Mouse (Mus musculus): ENCODE results near the gene Reps1. TPM values are rescaled to one million over a fixed set of nuclear protein-coding genes. Genes with fewer than 3 reads are reported as not detected.
"Not testable (repeated sequence)": the region's sequence is repeated elsewhere in the genome, so short reads cannot be mapped to it uniquely, and the experiment has no call there.

Gene Reps1
- total RNA-seq, 1 experiment from 2014 or later, result 72.3 TPM

DNA sequence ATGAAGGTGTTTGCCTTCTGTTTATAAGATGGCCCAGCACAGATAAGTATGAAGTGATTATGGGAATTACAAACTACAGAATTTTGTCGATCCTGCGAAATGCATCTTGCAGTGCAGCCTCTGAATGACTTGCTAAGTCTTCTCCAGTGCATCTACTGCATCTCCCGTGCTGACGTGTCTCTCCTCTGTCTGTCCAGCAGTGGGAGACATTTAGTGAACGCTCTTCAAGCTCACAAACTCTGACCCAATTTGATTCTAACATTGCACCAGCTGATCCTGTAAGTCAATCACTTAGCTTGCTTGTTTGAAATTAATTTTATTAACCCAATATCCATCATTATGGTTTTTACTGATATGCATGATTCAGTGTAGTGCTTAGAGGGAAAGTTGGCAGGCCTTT, 51.8 kb downstream of the Reps1 start:
- ATAC-seq (replicated peaks in 1 of 2; ENCODE audit: insufficient read depth in 1 of 2, low FRiP score in 2 of 2, low TSS enrichment in 1 of 2, low read depth in 1 of 2, poor library complexity in 2 of 2, severe bottlenecking in 2 of 2), result 0 out of 4 replicates have a peak, but pooled peaks of 1 of the 2 experiments have one; percentile 32

DNA sequence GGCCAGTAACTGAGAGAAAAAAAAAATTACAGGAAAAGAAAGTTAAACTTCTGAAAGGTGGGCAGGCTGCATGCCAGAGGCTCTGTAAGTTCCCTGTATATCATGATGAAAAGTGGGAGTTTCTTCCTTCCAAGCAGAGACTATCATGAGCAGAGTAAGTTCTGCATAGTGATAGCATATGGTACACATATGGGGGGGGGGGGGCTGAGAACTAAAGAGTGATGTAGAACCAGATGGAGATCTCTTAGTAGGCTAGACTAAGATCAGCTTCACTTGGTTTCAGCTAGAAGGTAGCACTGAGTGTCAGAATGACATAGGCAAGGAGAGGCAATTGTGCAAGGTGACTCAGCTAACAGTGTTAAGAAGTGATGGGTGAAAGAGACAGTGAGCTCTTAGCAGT, 55.3 kb downstream of the Reps1 start:
- ATAC-seq (replicated peaks in 1 of 2; ENCODE audit: insufficient read depth in 1 of 2, low FRiP score in 2 of 2, low TSS enrichment in 1 of 2, low read depth in 1 of 2, poor library complexity in 2 of 2, severe bottlenecking in 2 of 2), result no peak

DNA sequence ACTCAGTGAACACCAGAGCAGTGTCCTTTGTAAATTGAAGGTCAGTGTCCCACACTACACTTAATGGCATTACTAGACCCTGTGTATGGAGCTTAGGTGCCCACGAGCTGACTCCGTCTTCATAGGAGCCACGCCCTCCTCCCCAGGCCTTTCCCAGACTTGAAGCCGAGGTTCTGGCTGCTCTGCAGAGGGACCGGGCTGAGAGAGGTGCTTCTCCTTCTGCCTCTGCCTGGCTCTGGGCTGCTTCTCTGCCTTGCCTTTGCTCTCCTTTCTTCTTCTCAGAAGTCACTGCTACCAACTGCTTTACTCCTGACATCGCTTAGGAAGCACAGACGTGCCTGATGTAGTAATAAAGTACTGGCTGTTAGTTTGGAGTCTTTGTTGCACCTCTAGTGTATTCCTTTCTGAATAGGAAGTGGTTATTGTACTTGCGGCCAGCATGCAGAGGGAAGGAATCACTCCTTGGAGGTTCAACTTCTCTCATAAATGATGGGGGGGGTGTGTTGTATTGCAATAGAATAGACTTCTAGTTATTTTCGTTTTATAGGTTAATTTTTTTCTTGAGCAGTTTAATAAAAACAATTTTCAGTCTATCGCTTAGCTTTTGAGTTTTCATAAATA, 57.9 kb downstream of the Reps1 start:
- peak; percentile 72 to 87 for ATAC-seq (replicated peaks in 1 of 2; ENCODE audit: insufficient read depth in 1 of 2, low FRiP score in 2 of 2, low TSS enrichment in 1 of 2, low read depth in 1 of 2, poor library complexity in 2 of 2, severe bottlenecking in 2 of 2)

DNA sequence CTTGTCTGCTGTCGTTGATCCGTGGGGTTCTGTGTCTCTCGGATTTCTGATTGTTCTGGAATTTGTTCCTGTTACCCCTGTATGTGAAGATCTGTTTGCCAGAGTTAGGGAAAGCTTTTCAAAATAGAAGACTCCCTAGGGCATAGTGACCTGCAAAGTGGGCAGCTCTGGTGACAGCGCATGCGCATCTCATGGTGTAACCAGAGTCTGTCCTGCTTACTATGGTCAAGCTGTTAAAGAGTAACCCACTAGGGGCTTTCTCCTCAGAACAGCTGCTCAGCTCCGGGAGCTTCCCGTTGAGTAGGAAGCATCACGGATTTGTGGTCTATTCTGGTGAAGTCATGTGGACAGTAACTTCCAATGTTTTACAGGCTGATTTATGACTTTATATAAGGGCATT, 62.7 kb downstream of the Reps1 start:
- no peak for ATAC-seq (replicated peaks in 1 of 2; ENCODE audit: insufficient read depth in 1 of 2, low FRiP score in 2 of 2, low TSS enrichment in 1 of 2, low read depth in 1 of 2, poor library complexity in 2 of 2, severe bottlenecking in 2 of 2)

DNA sequence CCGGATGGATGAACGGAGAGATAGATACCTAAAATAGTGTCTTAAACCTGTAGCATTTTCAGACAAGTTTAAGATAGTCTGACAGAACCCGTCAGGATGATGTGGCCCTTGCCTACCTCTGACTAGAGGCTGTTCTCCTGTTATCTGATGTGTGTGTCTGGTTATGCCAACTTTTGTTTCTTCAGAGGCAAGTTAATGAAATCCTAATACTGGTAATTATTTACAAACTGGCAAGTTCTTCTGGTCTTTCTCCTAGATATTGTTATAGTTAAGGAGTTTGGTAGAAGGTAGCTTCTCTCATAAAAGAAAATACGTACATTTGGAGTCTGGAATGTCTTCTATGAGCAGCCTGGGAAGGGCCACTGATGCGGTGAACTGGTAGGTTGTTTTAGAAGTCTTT, 74.6 kb downstream of the Reps1 start:
- ATAC-seq (replicated peaks in 1 of 2; ENCODE audit: insufficient read depth in 1 of 2, low FRiP score in 2 of 2, low TSS enrichment in 1 of 2, low read depth in 1 of 2, poor library complexity in 2 of 2, severe bottlenecking in 2 of 2), result no peak

DNA sequence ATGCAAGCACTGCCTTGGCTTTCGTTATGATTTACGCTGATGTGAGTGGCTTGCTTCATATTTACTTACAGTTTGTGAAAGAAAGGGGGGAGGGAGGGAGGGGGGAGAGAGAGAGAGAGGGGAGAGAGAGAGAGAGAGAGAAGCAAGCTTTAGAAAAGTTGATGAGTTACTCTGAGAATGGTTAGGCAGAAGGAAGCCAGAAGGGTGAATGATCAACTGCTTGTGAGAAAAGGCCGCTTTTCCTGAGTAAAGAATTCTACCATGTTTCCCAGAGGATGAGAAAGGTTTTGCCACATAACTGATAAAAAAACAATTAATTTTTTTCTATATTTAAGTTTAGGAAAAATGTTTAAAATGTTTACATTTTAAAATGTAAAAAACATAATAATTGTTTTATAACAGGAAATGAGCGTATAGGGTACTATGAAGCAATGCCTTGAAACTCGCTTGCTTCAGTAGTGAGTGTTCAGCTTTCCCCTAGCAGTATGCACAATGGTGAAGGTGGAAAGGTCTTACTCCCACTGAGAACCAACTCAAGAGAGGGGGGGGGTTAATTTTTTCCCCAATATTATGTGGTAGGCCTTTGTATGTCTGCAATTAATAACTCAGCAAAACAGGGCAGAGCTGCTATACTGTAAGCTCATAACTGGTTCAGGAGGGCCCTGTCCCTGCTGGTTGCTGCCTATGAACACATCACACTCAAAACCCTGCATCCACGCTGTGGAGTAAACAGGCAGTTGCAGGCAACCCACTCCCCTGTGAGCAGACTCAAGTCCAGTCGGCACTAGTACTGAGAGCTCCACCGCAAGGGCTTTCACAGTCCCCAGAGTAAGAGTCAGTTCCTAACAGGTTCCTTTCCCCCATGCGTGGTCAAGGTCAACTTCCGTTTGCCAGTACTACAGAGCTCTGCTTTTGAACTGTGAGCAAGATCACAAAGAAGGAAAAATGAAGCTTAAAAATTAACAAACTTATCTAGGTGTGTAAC, 76.3 kb downstream of the Reps1 start:
- ATAC-seq (replicated peaks in 1 of 2; ENCODE audit: insufficient read depth in 1 of 2, low FRiP score in 2 of 2, low TSS enrichment in 1 of 2, low read depth in 1 of 2, poor library complexity in 2 of 2, severe bottlenecking in 2 of 2), result no peak

DNA sequence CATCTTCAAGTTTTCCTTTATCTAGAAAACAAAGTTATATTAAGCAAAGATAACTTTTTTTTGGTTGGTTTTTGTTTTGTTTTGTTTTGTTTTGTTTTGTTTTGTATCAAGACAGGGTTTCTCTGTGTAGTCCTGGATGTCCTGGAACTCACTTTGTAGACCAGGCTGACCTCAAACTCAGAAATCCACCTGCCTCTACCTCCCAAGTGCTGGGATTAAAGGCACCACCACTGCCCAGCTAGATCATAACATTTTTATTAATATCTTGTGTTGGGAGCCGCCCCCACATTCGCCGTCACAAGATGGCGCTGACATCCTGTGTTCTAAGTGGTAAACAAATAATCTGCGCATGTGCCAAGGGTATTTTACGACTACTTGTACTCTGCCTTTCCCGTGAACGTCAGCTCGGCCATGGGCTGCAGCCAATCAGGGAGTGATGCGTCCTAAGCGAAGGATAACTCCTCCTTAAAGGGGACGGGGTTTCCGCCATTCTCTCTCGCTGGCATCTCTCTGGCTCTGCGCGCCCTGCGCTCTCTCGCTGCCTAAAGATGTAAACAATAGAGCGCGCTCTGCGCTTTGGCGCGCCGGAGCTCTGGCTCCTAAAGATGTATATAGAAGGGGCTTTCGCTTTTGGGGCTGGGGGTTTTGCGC, 83.3 kb downstream of the Reps1 start:
- not testable (repeated sequence) for ATAC-seq (replicated peaks in 1 of 2; ENCODE audit: insufficient read depth in 1 of 2, low FRiP score in 2 of 2, low TSS enrichment in 1 of 2, low read depth in 1 of 2, poor library complexity in 2 of 2, severe bottlenecking in 2 of 2)

DNA sequence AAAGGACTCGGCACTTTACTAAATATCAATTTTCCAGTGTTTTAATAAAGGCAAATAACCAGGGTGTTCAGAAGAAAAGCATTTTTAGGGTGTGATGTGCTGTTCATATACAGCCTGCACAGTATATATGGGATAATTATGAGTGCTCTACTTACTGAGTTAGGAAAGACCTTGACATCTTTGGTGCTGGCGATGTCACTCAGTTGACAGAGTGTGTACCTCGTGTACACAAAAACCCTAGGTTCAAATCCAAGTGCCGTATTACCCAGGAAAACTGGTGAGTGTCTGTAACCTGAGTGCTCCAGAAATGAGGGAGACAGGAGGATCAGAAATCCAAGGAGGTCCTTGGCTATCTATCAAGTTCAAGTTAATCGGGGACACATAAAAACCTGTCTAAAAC, 84.0 kb downstream of the Reps1 start:
- ATAC-seq (replicated peaks in 1 of 2; ENCODE audit: insufficient read depth in 1 of 2, low FRiP score in 2 of 2, low TSS enrichment in 1 of 2, low read depth in 1 of 2, poor library complexity in 2 of 2, severe bottlenecking in 2 of 2), result no peak

DNA sequence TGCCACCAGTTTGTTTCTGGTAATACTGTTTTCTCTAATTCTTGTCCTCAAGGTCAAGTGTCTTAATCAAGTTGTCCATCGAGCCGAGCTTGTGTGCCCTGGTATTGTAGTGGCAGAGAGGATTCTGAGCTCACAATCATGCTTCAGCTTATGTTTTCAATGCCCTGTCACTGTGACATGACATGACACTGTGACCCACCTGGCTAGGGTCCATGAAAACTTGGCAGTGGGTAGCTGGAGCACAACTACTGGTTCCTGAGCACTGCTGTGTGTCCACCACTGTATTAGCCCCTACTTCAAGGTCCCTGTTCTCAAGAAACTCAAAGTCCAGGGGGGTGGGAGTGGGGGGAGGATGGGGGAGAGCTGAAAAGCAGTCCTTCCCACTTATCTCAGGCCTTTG, 85.7 kb downstream of the Reps1 start:
- no peak for ATAC-seq (replicated peaks in 1 of 2; ENCODE audit: insufficient read depth in 1 of 2, low FRiP score in 2 of 2, low TSS enrichment in 1 of 2, low read depth in 1 of 2, poor library complexity in 2 of 2, severe bottlenecking in 2 of 2)

DNA sequence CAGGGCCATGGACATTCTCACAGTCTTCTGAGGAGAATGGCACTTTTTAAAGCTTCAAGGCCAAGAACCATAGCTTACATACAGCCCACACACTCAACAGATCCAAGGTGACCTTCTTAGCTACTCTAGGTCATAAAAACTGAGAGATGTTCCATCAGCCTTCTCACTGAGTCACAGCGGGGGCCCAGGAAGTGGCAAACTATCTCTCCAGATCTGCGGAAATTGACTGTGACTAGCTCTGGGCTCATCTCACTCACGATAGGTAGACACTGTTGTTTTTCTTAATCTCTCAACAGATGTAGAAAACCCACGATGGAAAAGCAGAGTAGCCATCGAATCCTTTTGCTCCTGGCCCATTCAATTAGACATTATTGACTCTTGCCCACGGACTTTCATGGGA, 86.6 kb downstream of the Reps1 start:
- ATAC-seq (replicated peaks in 1 of 2; ENCODE audit: insufficient read depth in 1 of 2, low FRiP score in 2 of 2, low TSS enrichment in 1 of 2, low read depth in 1 of 2, poor library complexity in 2 of 2, severe bottlenecking in 2 of 2), result no peak

DNA sequence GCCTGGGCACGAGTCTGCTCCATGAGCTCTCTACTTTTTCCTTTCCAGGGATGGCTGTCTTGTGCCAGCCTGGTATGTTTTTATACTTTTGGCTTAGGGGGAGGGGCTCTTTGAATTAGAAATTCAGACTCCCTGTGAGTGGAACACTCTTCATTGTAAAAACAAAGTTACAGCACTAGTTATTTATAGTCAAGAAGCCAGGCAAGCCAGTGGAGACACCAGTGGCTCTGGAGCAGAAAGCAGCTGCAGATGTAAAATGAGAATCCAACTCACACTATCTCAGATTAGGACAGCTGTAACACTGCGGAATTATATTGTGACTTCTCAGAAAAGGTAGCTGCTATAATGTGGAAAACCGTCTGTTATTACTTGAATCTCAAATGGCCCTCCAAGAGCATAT, 91.6 kb downstream of the Reps1 start:
- no peak for ATAC-seq (replicated peaks in 1 of 2; ENCODE audit: insufficient read depth in 1 of 2, low FRiP score in 2 of 2, low TSS enrichment in 1 of 2, low read depth in 1 of 2, poor library complexity in 2 of 2, severe bottlenecking in 2 of 2)

DNA sequence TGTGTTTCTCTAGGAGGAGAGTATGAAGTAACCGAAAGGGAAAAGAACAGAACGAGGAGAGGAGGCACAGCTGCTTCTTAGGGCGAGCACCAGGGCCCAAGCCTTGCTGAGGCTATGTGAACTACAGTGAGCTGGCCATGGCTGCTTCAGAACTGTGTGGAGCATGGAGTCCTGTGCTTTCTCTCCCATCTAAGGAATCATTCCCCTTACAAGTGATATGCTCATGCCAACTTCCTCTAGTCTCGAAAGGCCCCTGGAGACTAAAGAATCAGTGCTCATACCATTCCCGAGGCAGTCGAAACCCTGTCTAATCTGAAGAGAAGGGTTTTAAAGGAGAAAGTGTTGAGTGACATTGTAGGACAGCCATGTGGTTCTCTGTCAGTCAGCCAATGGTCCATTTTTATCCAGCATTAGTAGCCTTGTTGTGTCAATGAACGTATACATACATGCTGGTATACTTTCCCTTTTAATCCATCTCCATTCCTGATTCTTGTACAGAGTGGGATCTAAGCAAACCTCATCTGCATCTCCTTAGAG, 106.8 kb downstream of the Reps1 start:
- no peak; a peak in 1 of 4 replicates for ATAC-seq (replicated peaks in 1 of 2; ENCODE audit: insufficient read depth in 1 of 2, low FRiP score in 2 of 2, low TSS enrichment in 1 of 2, low read depth in 1 of 2, poor library complexity in 2 of 2, severe bottlenecking in 2 of 2)

Other genes with a start within 250 kb of the Reps1 start
- 41.3 and 47.9 TPM in 2 replicates for gene Heca, start 107.8 kb upstream of the Reps1 start, total RNA-seq (2017)
- gene Abracl, start 32.6 kb upstream of the Reps1 start, total RNA-seq (2017), result 233 and 268 TPM in 2 replicates
- 0.88 TPM in 1 of 2 replicates, not detected in the other for gene Ect2l, start 155.0 kb downstream of the Reps1 start, total RNA-seq (2017)
- 16.9 and 20.1 TPM in 2 replicates for gene Ccdc28a, start 179.1 kb downstream of the Reps1 start, total RNA-seq (2017)

Measured in hematopoietic stem cell, adult 5-6 weeks (primary cell).